Mouse (Mus musculus) cerebellum, adult (tissue): ENCODE measurements at regions not wholly inside any gene's neighbourhood (a gene's known extent, or its start where the extent isn't known, plus 50 kb on each side); places are given as distances from the start of the nearest gene placed in this dataset.
A peak's percentile ranks its signal among the peaks of the same experiment; 100 is the strongest.
"Not testable (repeated sequence)": the region's sequence is repeated elsewhere in the genome, so short reads cannot be mapped to it uniquely, and the experiment has no call there.

Experiments used
- ATAC-seq: cut with Nextera tagmentation; 2 replicates; pipeline ENCODE4 v1.9.2; 2017; ENCODE audit warnings: mild to moderate bottlenecking, moderate library complexity, mixed read lengths; ENCODE audit not compliant: insufficient number of reproducible peaks, low FRiP score, low TSS enrichment

GRCm38 (mm10) chr5:39337917-39338316 is 417.4 kb downstream of the Hs3st1 start:
- ATAC-seq = no peak

- ATAC-seq = no peak
These were observed 418.7 kb downstream of the Hs3st1 start for GRCm38 (mm10) chr5:39336484-39336985.

- no peak for ATAC-seq
These were observed 420.0 kb downstream of the Hs3st1 start for GRCm38 (mm10) chr5:39335321-39335720.

- ATAC-seq = no peak
These were observed 421.0 kb downstream of the Hs3st1 start for GRCm38 (mm10) chr5:39334241-39334640.

- peak; percentile 83 for ATAC-seq
These were observed 429.9 kb downstream of the Hs3st1 start for GRCm38 (mm10) chr5:39325399-39325798.

GRCm38 (mm10) chr5:39316478-39316877 is 438.8 kb downstream of the Hs3st1 start:
- ATAC-seq = no peak

- ATAC-seq = no peak
These were observed 434.6 kb upstream of the Clnk start for GRCm38 (mm10) chr5:39311211-39311610.

GRCm38 (mm10) chr5:39305794-39306193 is 429.2 kb upstream of the Clnk start:
- no peak for ATAC-seq

- ATAC-seq = no peak
These were observed 416.2 kb upstream of the Clnk start for GRCm38 (mm10) chr5:39292849-39293248.

- no peak for ATAC-seq
These were observed 404.4 kb upstream of the Clnk start for GRCm38 (mm10) chr5:39281021-39281420.

- ATAC-seq = peak; percentile 96
These were observed 397.2 kb upstream of the Clnk start for GRCm38 (mm10) chr5:39273710-39274385.

GRCm38 (mm10) chr5:39267106-39267505 is 390.5 kb upstream of the Clnk start:
- ATAC-seq = no peak

GRCm38 (mm10) chr5:39260721-39261190 is 384.1 kb upstream of the Clnk start:
- no peak for ATAC-seq

- no peak for ATAC-seq
These were observed 381.1 kb upstream of the Clnk start for GRCm38 (mm10) chr5:39257745-39258144.

- no peak for ATAC-seq
These were observed 375.6 kb upstream of the Clnk start for GRCm38 (mm10) chr5:39252206-39252605.

- no peak for ATAC-seq
These were observed 374.4 kb upstream of the Clnk start for GRCm38 (mm10) chr5:39251021-39251420.

GRCm38 (mm10) chr5:39219698-39220097 is 343.1 kb upstream of the Clnk start:
- ATAC-seq = no peak

GRCm38 (mm10) chr5:39216326-39216725 is 339.7 kb upstream of the Clnk start:
- no peak for ATAC-seq

GRCm38 (mm10) chr5:39215016-39215415 is 338.4 kb upstream of the Clnk start:
- ATAC-seq = peak; percentile 49; the same call in 1 of the 2 replicates

- no peak for ATAC-seq
These were observed 335.9 kb upstream of the Clnk start for GRCm38 (mm10) chr5:39212550-39212949.

- ATAC-seq = no peak
These were observed 322.2 kb upstream of the Clnk start for GRCm38 (mm10) chr5:39198856-39199255.

GRCm38 (mm10) chr5:39191153-39191552 is 314.5 kb upstream of the Clnk start:
- not testable (repeated sequence) for ATAC-seq
